Mouse (Mus musculus): ENCODE data around the gene Mtch1.

DNA sequence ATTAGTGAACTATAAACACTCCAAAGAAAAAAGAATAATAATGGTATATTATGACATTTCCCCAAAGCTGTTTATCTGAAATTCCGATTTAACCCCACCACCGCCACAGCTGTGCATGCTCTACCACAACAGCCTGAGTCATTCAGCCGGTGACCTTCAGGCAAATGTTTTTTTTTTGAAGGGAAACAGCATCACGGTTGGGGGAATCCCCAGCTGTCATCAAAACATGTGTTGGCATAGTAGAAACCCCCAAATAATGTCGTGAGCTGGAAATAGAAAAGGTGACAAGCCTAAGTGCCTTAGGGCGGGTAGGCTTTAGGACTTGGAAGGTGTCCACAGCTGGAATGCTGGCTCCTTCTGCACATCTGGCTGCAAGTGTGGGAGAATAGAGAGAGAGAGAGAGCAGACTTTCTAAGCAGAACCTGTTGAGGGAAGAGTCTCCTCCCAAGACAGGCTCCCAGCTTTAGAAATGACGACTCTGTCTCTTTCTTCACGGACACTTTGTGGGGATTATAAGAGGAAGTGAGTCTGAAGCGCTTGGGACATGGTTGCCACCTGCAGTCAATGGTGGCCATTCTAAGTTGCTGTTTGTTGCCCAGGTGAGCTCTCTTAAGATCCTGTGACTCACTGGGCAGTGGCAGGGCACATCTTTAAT is 46.5 kb upstream of the Mtch1 start:
- TF ChIP-seq CTCF (IDR thresholded peaks at IDR 0.05; ENCODE audit: control insufficient read depth, insufficient read depth, insufficient read length), result no peak
- TF ChIP-seq MYOG (IDR thresholded peaks at IDR 0.05; ENCODE audit: control insufficient read depth, extremely low read depth, insufficient read length), result no peak
- no peak for TF ChIP-seq MAX (IDR thresholded peaks at IDR 0.05)
- TF ChIP-seq FOSL1 (IDR thresholded peaks at IDR 0.05; ENCODE audit: insufficient read depth, low read length, poor library complexity, severe bottlenecking), result peak; percentile 12
- TF ChIP-seq MYOD1 (IDR thresholded peaks at IDR 0.05; ENCODE audit: control insufficient read depth, insufficient read length, low read depth), result peak; percentile 62
- TF ChIP-seq CEBPB (IDR thresholded peaks at IDR 0.05; ENCODE audit: low read depth), result no peak
